Mouse (Mus musculus) limb, embryonic 11.5 days (tissue): ENCODE measurements at regions not wholly inside any gene's neighbourhood (a gene's known extent, or its start where the extent isn't known, plus 50 kb on each side); places are given as distances from the start of the nearest gene placed in this dataset.

Experiments used
- ATAC-seq: fragments of 200-750 bp; cut with Nextera tagmentation; 2 replicates; pipeline ENCODE4 v1.8.0; 2017; ENCODE audit warnings: low read depth; ENCODE audit not compliant: insufficient number of reproducible peaks, low FRiP score, low TSS enrichment
- DNase-seq: peaks from one replicate; pipeline ENCODE4 v3.0.0-alpha.2; 2015; ENCODE audit warnings: low spot score
- H3K27ac ChIP-seq: fragments of 300-500 bp; sonication (generic); replicated peaks from 2 replicates; pipeline ENCODE4 v1.5.1; 2014; ENCODE audit warnings: low read depth, mild to moderate bottlenecking, low read length
- H3K27me3 ChIP-seq: fragments of 300-500 bp; sonication (generic); 2 replicates; pipeline ENCODE4 v1.6.1; 2014; ENCODE audit warnings: mild to moderate bottlenecking, low read length, mixed read lengths; ENCODE audit not compliant: control insufficient read depth, insufficient read depth
- H3K36me3 ChIP-seq: fragments of 300-500 bp; sonication (generic); 2 replicates; pipeline ENCODE4 v1.6.1; 2014; ENCODE audit warnings: mild to moderate bottlenecking, low read length, moderate library complexity, mixed read lengths; ENCODE audit not compliant: control insufficient read depth, insufficient read depth
- H3K4me1 ChIP-seq: fragments of 300-500 bp; sonication (generic); 2 replicates; pipeline ENCODE4 v1.6.1; 2014; ENCODE audit warnings: low read length, mixed read lengths; ENCODE audit not compliant: control insufficient read depth, insufficient read depth
- H3K4me2 ChIP-seq: fragments of 300-500 bp; sonication (generic); 2 replicates; pipeline ENCODE4 v1.6.1; 2014; ENCODE audit warnings: low read depth, mild to moderate bottlenecking, moderate library complexity; ENCODE audit not compliant: severe bottlenecking
- H3K4me3 ChIP-seq: fragments of 300-500 bp; sonication (generic); 2 replicates; pipeline ENCODE4 v1.5.1; 2014; ENCODE audit warnings: low read depth, low read length
- H3K9ac ChIP-seq: fragments of 300-500 bp; sonication (generic); 2 replicates; pipeline ENCODE4 v1.6.1; 2014; ENCODE audit warnings: mild to moderate bottlenecking, low read length
- H3K9me3 ChIP-seq: fragments of 300-500 bp; sonication (generic); 2 replicates; pipeline ENCODE4 v1.6.1; 2016; ENCODE audit warnings: low read length; ENCODE audit not compliant: control insufficient read depth
- WGBS: fragments of 180-500 bp; shearing (Covaris S2); extraction: QIAGEN DNeasy Blood & Tissue Kit; methylation state at CpG from one replicate; pipeline ENCODE4 v1.1.7; 2014; 5-methylcytosine and 5-hydroxymethylcytosine counted together

- Histone ChIP-seq H3K9me3 (no peaks in the 10 kb centered on the region), H3K4me2 (no peak overlapping the region), H3K36me3 (no peaks in the 10 kb centered on the region), H3K9ac (no peak overlapping the region), H3K4me3 (no peak overlapping the region), H3K27me3 (no peaks in the 10 kb centered on the region), H3K27ac (no peak overlapping the region), H3K4me1 (0 out of 2 replicates have a peak, but pooled peaks cover 3% of the 10 kb centered on the region)
- DNase-seq (no peak), ATAC-seq (no peak)
- 87% methylated on average over 12 of the region's 12 CpGs for WGBS
Observed at GRCm38 (mm10) chr8:103405787-103406186, 620.3 kb upstream of the Cdh11 start.

GRCm38 (mm10) chr8:103406921-103407320, 621.5 kb upstream of the Cdh11 start:
- Histone ChIP-seq H3K4me3 (no peak overlapping the region), H3K27me3 (no peaks in the 10 kb centered on the region), H3K4me1 (0 out of 2 replicates have a peak, but pooled peaks cover 3% of the 10 kb centered on the region), H3K9me3 (no peaks in the 10 kb centered on the region), H3K4me2 (no peak overlapping the region), H3K36me3 (no peaks in the 10 kb centered on the region), H3K9ac (no peak overlapping the region), H3K27ac (no peak overlapping the region)
- ATAC-seq (no peak), DNase-seq (no peak)
- 85% methylated on average over 2 of the region's 2 CpGs for WGBS

- ATAC-seq (no peak), DNase-seq (no peak)
- 0 out of 2 replicates have a peak, but pooled peaks cover 3% of the 10 kb centered on the region for H3K4me1 ChIP-seq
- H3K27me3 ChIP-seq, result no peaks in the 10 kb centered on the region
- no peak overlapping the region for H3K9ac ChIP-seq
- H3K27ac ChIP-seq, result no peak overlapping the region
- WGBS, result 85% methylated on average over 5 of the region's 5 CpGs
- no peak overlapping the region for H3K4me3 ChIP-seq
- H3K4me2 ChIP-seq, result no peak overlapping the region
- H3K9me3 ChIP-seq, result no peaks in the 10 kb centered on the region
- H3K36me3 ChIP-seq, result no peaks in the 10 kb centered on the region
Observed at GRCm38 (mm10) chr8:103407631-103408030, 622.2 kb upstream of the Cdh11 start.

- no peaks in the 10 kb centered on the region for H3K9me3 ChIP-seq
- no peak overlapping the region for H3K4me3 ChIP-seq
- no peaks in the 10 kb centered on the region for H3K27me3 ChIP-seq
- 0 out of 2 replicates have a peak, but pooled peaks cover 3% of the 10 kb centered on the region for H3K4me1 ChIP-seq
- WGBS, result 52% methylated on average over 3 of the region's 3 CpGs
- no peak overlapping the region for H3K4me2 ChIP-seq
- DNase-seq (no peak), ATAC-seq (no peak)
- H3K9ac ChIP-seq, result no peak overlapping the region
- H3K27ac ChIP-seq, result no peak overlapping the region
- no peaks in the 10 kb centered on the region for H3K36me3 ChIP-seq
Observed at GRCm38 (mm10) chr8:103408411-103408810, 623.0 kb upstream of the Cdh11 start.

- ATAC-seq (peak; percentile 71; the same call in 1 of the 2 replicates), DNase-seq (peak; percentile 41)
- Histone ChIP-seq H3K27me3 (no peaks in the 10 kb centered on the region), H3K4me3 (no peak overlapping the region), H3K9me3 (no peaks in the 10 kb centered on the region), H3K4me2 (no peak overlapping the region), H3K36me3 (no peaks in the 10 kb centered on the region), H3K27ac (no peak overlapping the region), H3K4me1 (0 out of 2 replicates have a peak, but pooled peaks cover 3% of the 10 kb centered on the region), H3K9ac (no peak overlapping the region)
- 17% methylated on average over 2 of the region's 2 CpGs for WGBS
Observed at GRCm38 (mm10) chr8:103409121-103409551, 623.7 kb upstream of the Cdh11 start.

GRCm38 (mm10) chr8:103412731-103413130, 627.3 kb upstream of the Cdh11 start:
- WGBS, result 88% methylated on average over 7 of the region's 7 CpGs
- H3K27ac ChIP-seq, result no peak overlapping the region

GRCm38 (mm10) chr8:103413589-103414575, 628.4 kb upstream of the Cdh11 start:
- DNase-seq (no peak), ATAC-seq (no peak)
- Histone ChIP-seq H3K9me3 (no peaks in the 10 kb centered on the region), H3K4me1 (0 out of 2 replicates have a peak, but pooled peaks cover 3% of the 10 kb centered on the region), H3K4me3 (no peak overlapping the region), H3K27ac (no peak overlapping the region), H3K27me3 (no peaks in the 10 kb centered on the region), H3K4me2 (no peak overlapping the region), H3K9ac (no peak overlapping the region), H3K36me3 (no peaks in the 10 kb centered on the region)
- WGBS, result 53% methylated on average over 11 of the region's 11 CpGs

More at GRCm38 (mm10) chr8:103412731-103413130, 627.3 kb upstream of the Cdh11 start:
- H3K9me3 ChIP-seq, result no peaks in the 10 kb centered on the region
- H3K9ac ChIP-seq, result no peak overlapping the region
- H3K36me3 ChIP-seq, result no peaks in the 10 kb centered on the region
- ATAC-seq (no peak), DNase-seq (no peak)
- H3K4me2 ChIP-seq, result no peak overlapping the region
- 0 out of 2 replicates have a peak, but pooled peaks cover 3% of the 10 kb centered on the region for H3K4me1 ChIP-seq
- no peak overlapping the region for H3K4me3 ChIP-seq
- H3K27me3 ChIP-seq, result no peaks in the 10 kb centered on the region

- ATAC-seq, result no peak
Observed at GRCm38 (mm10) chr8:103422313-103422973, 637.0 kb upstream of the Cdh11 start.

More at GRCm38 (mm10) chr8:103422313-103422973, 637.0 kb upstream of the Cdh11 start:
- Histone ChIP-seq H3K27me3 (no peaks in the 10 kb centered on the region), H3K36me3 (no peaks in the 10 kb centered on the region), H3K9me3 (no peaks in the 10 kb centered on the region), H3K4me2 (no peak overlapping the region), H3K27ac (no peak overlapping the region), H3K4me1 (no peaks in the 10 kb centered on the region), H3K4me3 (no peak overlapping the region), H3K9ac (no peak overlapping the region)
- 84% methylated on average over 2 of the region's 2 CpGs for WGBS
- DNase-seq, result no peak
